13 mouse cellular contexts compared by ENCODE assay signal in genomic region chr2:163205737-163206490, GRCm38 (mm10). TPM values are rescaled to one million over a fixed set of nuclear protein-coding genes. Genes with fewer than 3 reads are reported as not detected.
DNase-seq lines count a peak whose midpoint lies in the region; ATAC-seq lines count a peak whose summit lies in the region.
"Had no signal": no experiment of that assay in that cellular context is flagged by ENCODE, and none has a peak within 500 bp of the region (broad histone marks: within the 10 kb centered on the region; RNA-seq: fewer than 3 reads in every experiment).

No protein-coding gene starts in this region.

- no peak for ATAC-seq in megakaryocyte, adult 5-6 weeks (ENCODE audit: poor library complexity, severe bottlenecking)

- peaks cover 9% of the 10 kb centered on the region; the same call in 1 of the 2 replicates for H3K9me3 ChIP-seq in forebrain, embryonic 10.5 days

- peaks cover 56% of the 10 kb centered on the region for H3K4me1 ChIP-seq in forebrain, embryonic 10.5 days

- peak; percentile 74 for DNase-seq in left cerebral cortex, postnatal 4 days
- no peak for DNase-seq in left cerebral cortex, adult 11 months (ENCODE audit: low spot score)
- DNase-seq in forebrain, embryonic 10.5 days (ENCODE audit: extremely low spot score, low spot score), result peak; percentile 76
- DNase-seq in mesoderm, embryonic 11.5 days (ENCODE audit: low read depth, low spot score), result peak; percentile 81
- peak; percentile 92 for DNase-seq in retina, embryonic 14.5 days (ENCODE audit: low spot score)
- no peak for DNase-seq in c-Kit-positive CD71-positive TER-119-positive erythroid progenitor cells, embryonic 14.5 days (ENCODE audit: low spot score)
- DNase-seq in gastrocnemius, postnatal 25 days, result no peak
- DNase-seq: adrenal gland, adult 2 months; heart, postnatal 10 days; kidney, postnatal 10 days; lung, postnatal 36 days; thymus, adult 18-20 months had no signal

- H3K4me3 ChIP-seq in forebrain, embryonic 10.5 days, result peak overlapping the region; percentile 74

- peaks cover 53% of the 10 kb centered on the region for H3K27me3 ChIP-seq in forebrain, embryonic 10.5 days (ENCODE audit: poor library complexity, severe bottlenecking)

- H3K36me3 ChIP-seq in forebrain, embryonic 10.5 days (replicated peaks), result peaks cover 19% of the 10 kb centered on the region

- WGBS in forebrain, embryonic 10.5 days, result 40% methylated on average over 17 of the region's 17 CpGs

- peak overlapping the region; percentile 91; the same call in 1 of the 2 replicates for H3K27ac ChIP-seq in forebrain, embryonic 10.5 days

- intact Hi-C loops in left cerebral cortex, postnatal 4 days (cut with DNase I), result no loop called here

RNA-seq across cellular contexts. Expression of gene Tox2, which starts 3.0 kb away (rescaled TPM):
- 10 to 100 TPM; 18.3 to 23.0 TPM for total RNA-seq in left cerebral cortex, postnatal 4 days (2021)
- 26.6 and 37.1 TPM in 2 replicates for polyA plus RNA-seq in forebrain, embryonic 10.5 days (2016; fragmentation: Nextera tagmentation; extraction: Ambion mirVana)
- total RNA-seq in megakaryocyte, adult 5-6 weeks (2015), result not detected in 2 replicates
- not detected in 2 replicates for total RNA-seq in megakaryocyte, adult 5-6 weeks (2017)
- under 1 TPM; 0.10 to 0.32 TPM for total RNA-seq in gastrocnemius, postnatal 25 days (2021)

Comparison
In these comparisons a context has a peak if more than half of its experiments do, and no peak if none do; other contexts are left out.
1. DNase-seq: peak in left cerebral cortex, postnatal 4 days (single experiment), forebrain, embryonic 10.5 days (single experiment), mesoderm, embryonic 11.5 days (single experiment) and retina, embryonic 14.5 days (single experiment); none in left cerebral cortex, adult 11 months (single experiment), c-Kit-positive CD71-positive TER-119-positive erythroid progenitor cells, embryonic 14.5 days (single experiment) and gastrocnemius, postnatal 25 days (single experiment).
2. RNA of gene Tox2, which starts 3.0 kb away (total RNA-seq): 18.3 to 23.0 TPM in left cerebral cortex, postnatal 4 days; 0.10 to 0.32 TPM in gastrocnemius, postnatal 25 days and not detected in megakaryocyte, adult 5-6 weeks; every median in the first group is over 10 times any median in the second.